Mouse (Mus musculus) lung, adult 2 months (tissue): ENCODE measurements around the gene Lrp4.

Source experiments
- CTCF ChIP-seq: fragments of 200-500 bp; IDR thresholded peaks from 2 replicates; pipeline ENCODE4 v1.5.1; 2011; ENCODE audit warnings: mild to moderate bottlenecking, low read length, control low read depth; ENCODE audit not compliant: insufficient read depth
- POLR2A ChIP-seq: fragments of 200-500 bp; IDR thresholded peaks from 2 replicates; pipeline ENCODE4 v1.6.1; 2011; ENCODE audit warnings: low read depth, mild to moderate bottlenecking, control low read depth, low read length, borderline replicate concordance; ENCODE audit errors: extremely low read depth

- TF ChIP-seq CTCF (no peak), POLR2A (no peak)
Observed at GRCm38 (mm10) chr2:91439271-91439670, 18.0 kb upstream of the Lrp4 start.
